Mouse (Mus musculus) neural tube, embryonic 13.5 days (tissue): ENCODE data around the gene Cfap46. TPM values are rescaled to one million over a fixed set of nuclear protein-coding genes. Genes with fewer than 3 reads are reported as not detected.
A peak's percentile ranks its signal among the peaks of the same experiment; 100 is the strongest.
"Not testable (repeated sequence)": the region's sequence is repeated elsewhere in the genome, so short reads cannot be mapped to it uniquely, and the experiment has no call there.

Experiments used
- ATAC-seq: fragments of 200-750 bp; cut with Nextera tagmentation; 2 replicates; pipeline ENCODE4 v1.8.0; 2017; ENCODE audit warnings: low read depth, mild to moderate bottlenecking, moderate TSS enrichment, moderate library complexity
- H3K27ac ChIP-seq: fragments of 300-500 bp; sonication (generic); replicated peaks from 2 replicates; pipeline ENCODE4 v1.5.1; 2015; ENCODE audit warnings: moderate library complexity, mild to moderate bottlenecking, inconsistent platforms
- H3K27me3 ChIP-seq: fragments of 300-500 bp; sonication (generic); 2 replicates; pipeline ENCODE4 v1.6.1; 2015; ENCODE audit warnings: mild to moderate bottlenecking, inconsistent platforms
- H3K36me3 ChIP-seq: fragments of 300-500 bp; sonication (generic); 2 replicates; pipeline ENCODE4 v1.6.1; 2015; ENCODE audit warnings: mild to moderate bottlenecking, inconsistent platforms
- H3K4me1 ChIP-seq: fragments of 300-500 bp; sonication (generic); replicated peaks from 2 replicates; pipeline ENCODE4 v1.6.1; 2015; ENCODE audit warnings: inconsistent platforms
- H3K4me2 ChIP-seq: fragments of 300-500 bp; sonication (generic); 2 replicates; pipeline ENCODE4 v1.6.1; 2015; ENCODE audit warnings: inconsistent platforms, mild to moderate bottlenecking, moderate library complexity
- H3K4me3 ChIP-seq: fragments of 300-500 bp; sonication (generic); 2 replicates; pipeline ENCODE4 v1.5.1; 2015; ENCODE audit warnings: mild to moderate bottlenecking, inconsistent platforms
- H3K9ac ChIP-seq: fragments of 300-500 bp; sonication (generic); 2 replicates; pipeline ENCODE4 v1.6.1; 2015; ENCODE audit warnings: moderate library complexity, mild to moderate bottlenecking, inconsistent platforms
- H3K9me3 ChIP-seq: fragments of 300-500 bp; sonication (generic); 2 replicates; pipeline ENCODE4 v1.6.1; 2016; ENCODE audit warnings: inconsistent platforms
- WGBS: fragments of 180-500 bp; shearing (Covaris S2); methylation state at CpG from one replicate; pipeline ENCODE4 v1.1.7; 2015; 5-methylcytosine and 5-hydroxymethylcytosine counted together
- polyA plus RNA-seq: library from polyadenylated mRNA; unstranded; fragments of >200 nt; fragmentation: Nextera tagmentation; extraction: Ambion mirVana; gene quantifications from 2 replicates; pipeline ENCODE4 v1.2.1, GENCODE M21; 2015

The Cfap46 gene
- polyA plus RNA-seq, 1 experiment from 2014 or later = 2.0 TPM

- H3K9ac ChIP-seq = no peak overlapping the region
- ATAC-seq = peak; percentile 84
- H3K4me2 ChIP-seq = no peak overlapping the region
- no peak overlapping the region for H3K27ac ChIP-seq
- H3K4me1 ChIP-seq = peaks cover 10% of the 10 kb centered on the region; the same call in 1 of the 2 replicates
- no peaks in the 10 kb centered on the region for H3K9me3 ChIP-seq
- no peaks in the 10 kb centered on the region for H3K36me3 ChIP-seq
- H3K27me3 ChIP-seq = 0 out of 2 replicates have a peak, but pooled peaks cover 3% of the 10 kb centered on the region
- no peak overlapping the region for H3K4me3 ChIP-seq
- 37% methylated on average over 6 of the region's 6 CpGs for WGBS
These were observed 19.7 kb upstream of the Cfap46 start for GRCm38 (mm10) chr7:139703146-139703825.

GRCm38 (mm10) chr7:139701651-139702301, 18.2 kb upstream of the Cfap46 start:
- H3K4me2 ChIP-seq = no peak overlapping the region
- H3K36me3 ChIP-seq = no peaks in the 10 kb centered on the region
- no peak overlapping the region for H3K27ac ChIP-seq
- peaks cover 8% of the 10 kb centered on the region; the same call in 1 of the 2 replicates for H3K4me1 ChIP-seq
- H3K9ac ChIP-seq = no peak overlapping the region
- ATAC-seq = no peak
- 33% methylated on average over 6 of the region's 6 CpGs for WGBS
- H3K9me3 ChIP-seq = no peaks in the 10 kb centered on the region
- 0 out of 2 replicates have a peak, but pooled peaks cover 3% of the 10 kb centered on the region for H3K27me3 ChIP-seq
- H3K4me3 ChIP-seq = no peak overlapping the region

- H3K4me2 ChIP-seq = no peak overlapping the region
- no peak for ATAC-seq
- H3K36me3 ChIP-seq = no peaks in the 10 kb centered on the region
- no peaks in the 10 kb centered on the region for H3K4me1 ChIP-seq
- H3K9ac ChIP-seq = no peak overlapping the region
- no peak overlapping the region for H3K27ac ChIP-seq
- H3K4me3 ChIP-seq = no peak overlapping the region
- no peaks in the 10 kb centered on the region for H3K27me3 ChIP-seq
- 92% methylated on average over 4 of the region's 4 CpGs for WGBS
- H3K9me3 ChIP-seq = no peaks in the 10 kb centered on the region
These were observed 9.2 kb upstream of the Cfap46 start for GRCm38 (mm10) chr7:139692641-139693294.

GRCm38 (mm10) chr7:139692211-139692610, 8.6 kb upstream of the Cfap46 start:
- ATAC-seq = no peak
- Histone ChIP-seq H3K4me3 (no peak overlapping the region), H3K36me3 (no peaks in the 10 kb centered on the region), H3K9me3 (no peaks in the 10 kb centered on the region), H3K27me3 (no peaks in the 10 kb centered on the region), H3K4me1 (no peaks in the 10 kb centered on the region), H3K27ac (no peak overlapping the region), H3K9ac (no peak overlapping the region), H3K4me2 (no peak overlapping the region)
- WGBS = 90% methylated on average over 11 of the region's 11 CpGs

- H3K36me3 ChIP-seq = no peaks in the 10 kb centered on the region
- peaks cover 21% of the 10 kb centered on the region for H3K27me3 ChIP-seq
- H3K9ac ChIP-seq = no peak overlapping the region
- H3K4me3 ChIP-seq = no peak overlapping the region
- no peaks in the 10 kb centered on the region for H3K9me3 ChIP-seq
- peaks cover 22% of the 10 kb centered on the region for H3K4me1 ChIP-seq
- H3K4me2 ChIP-seq = no peak overlapping the region
- ATAC-seq = no peak
- H3K27ac ChIP-seq = no peak overlapping the region
These were observed 1.7 kb upstream of the Cfap46 start for GRCm38 (mm10) chr7:139685336-139685735.

GRCm38 (mm10) chr7:139684553-139684929, 924 bp upstream of the Cfap46 start:
- WGBS = under 1% methylated on average over 14 of the region's 14 CpGs
- Histone ChIP-seq H3K9ac (peak overlapping the region; percentile 78), H3K27me3 (peaks cover 21% of the 10 kb centered on the region), H3K27ac (no peak overlapping the region; the same call in 1 of the 2 replicates), H3K9me3 (no peaks in the 10 kb centered on the region), H3K4me2 (peak overlapping the region; percentile 87), H3K4me1 (peaks cover 22% of the 10 kb centered on the region), H3K36me3 (no peaks in the 10 kb centered on the region), H3K4me3 (peak overlapping the region; percentile 53)
- peak; percentile 89 for ATAC-seq

- no peaks in the 10 kb centered on the region for H3K9me3 ChIP-seq
- H3K4me2 ChIP-seq = no peak overlapping the region
- peaks cover 21% of the 10 kb centered on the region for H3K27me3 ChIP-seq
- no peak overlapping the region for H3K27ac ChIP-seq
- no peaks in the 10 kb centered on the region for H3K36me3 ChIP-seq
- H3K4me3 ChIP-seq = no peak overlapping the region
- H3K9ac ChIP-seq = no peak overlapping the region
- 77% methylated on average over 11 of the region's 11 CpGs for WGBS
- H3K4me1 ChIP-seq = peaks cover 22% of the 10 kb centered on the region
- ATAC-seq = no peak
These were observed 1.6 kb downstream of the Cfap46 start for GRCm38 (mm10) chr7:139681921-139682598.

- Histone ChIP-seq H3K9me3 (no peaks in the 10 kb centered on the region), H3K36me3 (no peaks in the 10 kb centered on the region), H3K27ac (no peak overlapping the region), H3K4me2 (no peak overlapping the region), H3K27me3 (peaks cover 9% of the 10 kb centered on the region; the same call in 1 of the 2 replicates), H3K4me1 (no peaks in the 10 kb centered on the region), H3K9ac (no peak overlapping the region), H3K4me3 (no peak overlapping the region)
- WGBS = 89% methylated on average over 3 of the region's 3 CpGs
- no peak for ATAC-seq
These were observed 7.2 kb downstream of the Cfap46 start for GRCm38 (mm10) chr7:139676433-139676832.

GRCm38 (mm10) chr7:139666871-139667270, 16.7 kb downstream of the Cfap46 start:
- no peaks in the 10 kb centered on the region for H3K36me3 ChIP-seq
- no peaks in the 10 kb centered on the region for H3K4me1 ChIP-seq
- no peak overlapping the region for H3K4me2 ChIP-seq
- no peak for ATAC-seq
- WGBS = 76% methylated on average over 8 of the region's 8 CpGs
- H3K27ac ChIP-seq = no peak overlapping the region
- H3K9ac ChIP-seq = no peak overlapping the region
- H3K4me3 ChIP-seq = no peak overlapping the region
- no peaks in the 10 kb centered on the region for H3K27me3 ChIP-seq
- H3K9me3 ChIP-seq = no peaks in the 10 kb centered on the region

- Histone ChIP-seq H3K9me3 (no peaks in the 10 kb centered on the region), H3K4me3 (no peak overlapping the region), H3K36me3 (no peaks in the 10 kb centered on the region), H3K9ac (no peak overlapping the region), H3K4me2 (no peak overlapping the region), H3K27me3 (no peaks in the 10 kb centered on the region), H3K4me1 (no peaks in the 10 kb centered on the region), H3K27ac (no peak overlapping the region)
- ATAC-seq = no peak
- WGBS = 73% methylated on average over 3 of the region's 3 CpGs
These were observed 20.3 kb downstream of the Cfap46 start for GRCm38 (mm10) chr7:139663318-139663717.

- not testable (repeated sequence) for H3K27me3 ChIP-seq, H3K27ac ChIP-seq, H3K4me2 ChIP-seq, H3K9me3 ChIP-seq, H3K4me3 ChIP-seq, H3K9ac ChIP-seq, H3K4me1 ChIP-seq, H3K36me3 ChIP-seq, ATAC-seq
- 95% methylated on average over 28 of the region's 28 CpGs for WGBS
These were observed 23.7 kb downstream of the Cfap46 start for GRCm38 (mm10) chr7:139659901-139660300.

GRCm38 (mm10) chr7:139649698-139650097, 33.9 kb downstream of the Cfap46 start:
- no peaks in the 10 kb centered on the region for H3K9me3 ChIP-seq
- peaks cover 12% of the 10 kb centered on the region; the same call in 1 of the 2 replicates for H3K27me3 ChIP-seq
- H3K4me1 ChIP-seq = no peaks in the 10 kb centered on the region
- no peak overlapping the region for H3K4me3 ChIP-seq
- H3K36me3 ChIP-seq = no peaks in the 10 kb centered on the region
- WGBS = 78% methylated on average over 7 of the region's 7 CpGs
- H3K4me2 ChIP-seq = no peak overlapping the region
- ATAC-seq = no peak
- H3K9ac ChIP-seq = no peak overlapping the region
- no peak overlapping the region for H3K27ac ChIP-seq
